Mouse (Mus musculus): ENCODE data around the gene Gart.
A peak's percentile ranks its signal among the peaks of the same experiment; 100 is the strongest.

The Gart gene

GRCm38 (mm10) chr16:91646681-91647419 lies at the start of gene Gart:
Gene Gart (minus strand): TSS chr16:91646952.
- peak; percentile 95 for DNase-seq (ENCODE audit: low spot score)

- DNase-seq (ENCODE audit: low spot score): no peak
Measured at GRCm38 (mm10) chr16:91695108-91695755, 48.5 kb upstream of the Gart start.

- DNase-seq (ENCODE audit: low spot score): peak; percentile 72
Measured at GRCm38 (mm10) chr16:91694455-91695084, 47.8 kb upstream of the Gart start.

- no peak for DNase-seq (ENCODE audit: low spot score)
Measured at GRCm38 (mm10) chr16:91689791-91690190, 43.0 kb upstream of the Gart start.

- DNase-seq (ENCODE audit: low spot score): peak; percentile 96
Measured at GRCm38 (mm10) chr16:91688619-91689334, 42.0 kb upstream of the Gart start, which contains the start of gene Donson. Gene Donson (minus strand): TSS chr16:91688770.

GRCm38 (mm10) chr16:91688023-91688618 lies 41.4 kb upstream of the Gart start:
- no peak for DNase-seq (ENCODE audit: low spot score)

- DNase-seq (ENCODE audit: low spot score): no peak
Measured at GRCm38 (mm10) chr16:91686369-91686768, 39.6 kb upstream of the Gart start.

- no peak for DNase-seq (ENCODE audit: low spot score)
Measured at GRCm38 (mm10) chr16:91685526-91685925, 38.8 kb upstream of the Gart start.

GRCm38 (mm10) chr16:91680656-91681055 lies 33.9 kb upstream of the Gart start:
- DNase-seq (ENCODE audit: low spot score): no peak

GRCm38 (mm10) chr16:91678147-91678911 lies 31.6 kb upstream of the Gart start:
- no peak for DNase-seq (ENCODE audit: low spot score)

- no peak for DNase-seq (ENCODE audit: low spot score)
Measured at GRCm38 (mm10) chr16:91674500-91674899, 27.7 kb upstream of the Gart start.

GRCm38 (mm10) chr16:91663795-91664194 lies 17.0 kb upstream of the Gart start:
- DNase-seq (ENCODE audit: low spot score): no peak

- DNase-seq (ENCODE audit: low spot score): no peak
Measured at GRCm38 (mm10) chr16:91662336-91662735, 15.6 kb upstream of the Gart start.

- no peak for DNase-seq (ENCODE audit: low spot score)
Measured at GRCm38 (mm10) chr16:91661397-91661796, 14.6 kb upstream of the Gart start.

- DNase-seq (ENCODE audit: low spot score): no peak
Measured at GRCm38 (mm10) chr16:91659798-91660197, 13.0 kb upstream of the Gart start.

GRCm38 (mm10) chr16:91658471-91658870 lies 11.7 kb upstream of the Gart start:
- no peak for DNase-seq (ENCODE audit: low spot score)

GRCm38 (mm10) chr16:91657285-91657684 lies 10.5 kb upstream of the Gart start:
- no peak for DNase-seq (ENCODE audit: low spot score)

GRCm38 (mm10) chr16:91655285-91655684 lies 8.5 kb upstream of the Gart start:
- DNase-seq (ENCODE audit: low spot score): no peak

GRCm38 (mm10) chr16:91652191-91652590 lies 5.4 kb upstream of the Gart start:
- no peak for DNase-seq (ENCODE audit: low spot score)

- no peak for DNase-seq (ENCODE audit: low spot score)
Measured at GRCm38 (mm10) chr16:91649781-91650180, 3.0 kb upstream of the Gart start.

GRCm38 (mm10) chr16:91649246-91649645 lies 2.5 kb upstream of the Gart start:
- no peak for DNase-seq (ENCODE audit: low spot score)
